Comparison of ENCODE assay signal across 16 mouse cellular contexts in the genomic region with DNA sequence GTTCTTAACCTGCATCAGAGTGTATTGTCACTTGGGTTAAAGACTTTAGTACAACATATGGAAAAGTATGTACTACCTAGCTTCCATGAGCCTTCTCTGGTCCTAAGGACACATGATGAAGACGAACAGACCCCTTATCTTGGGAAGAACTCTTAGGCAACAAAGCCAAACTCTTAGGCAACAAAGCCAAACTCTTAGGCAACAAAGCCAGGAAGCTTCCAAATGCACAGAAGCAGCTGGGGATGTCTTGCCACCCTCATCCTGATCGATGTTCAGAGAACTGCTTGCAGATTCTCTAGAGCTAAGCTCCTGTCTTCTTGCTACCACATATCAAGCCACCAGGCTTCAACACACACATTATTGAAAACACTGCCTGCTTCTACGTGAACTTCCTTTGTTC.
"Had no signal": no experiment of that assay in that cellular context is flagged by ENCODE, and none has a peak within 500 bp of the region (broad histone marks: within the 10 kb centered on the region; RNA-seq: fewer than 3 reads in every experiment).

No protein-coding gene starts in this region.

- H3K9me3 ChIP-seq: liver, embryonic 13.5 days; liver, embryonic 15.5 days; midbrain, embryonic 10.5 days; midbrain, embryonic 13.5 days; midbrain, embryonic 15.5 days; neural tube, embryonic 12.5 days; stomach, embryonic 15.5 days had no signal

- H3K36me3 ChIP-seq: liver, embryonic 13.5 days; liver, embryonic 15.5 days; midbrain, embryonic 10.5 days; midbrain, embryonic 13.5 days; midbrain, embryonic 15.5 days; neural tube, embryonic 12.5 days; stomach, embryonic 15.5 days had no signal

- H3K4me2 ChIP-seq: liver, embryonic 13.5 days; liver, embryonic 15.5 days; lung, embryonic 14.5 days; midbrain, embryonic 13.5 days; midbrain, embryonic 15.5 days; neural tube, embryonic 12.5 days; stomach, embryonic 15.5 days had no signal

- ATAC-seq: midbrain, embryonic 13.5 days; midbrain, embryonic 15.5 days had no signal

- H3K27me3 ChIP-seq: liver, embryonic 13.5 days; liver, embryonic 15.5 days; midbrain, embryonic 13.5 days; midbrain, embryonic 15.5 days; neural tube, embryonic 12.5 days; stomach, embryonic 15.5 days had no signal

- H3K9ac ChIP-seq: liver, embryonic 13.5 days; liver, embryonic 15.5 days; lung, embryonic 14.5 days; midbrain, embryonic 13.5 days; midbrain, embryonic 15.5 days; neural tube, embryonic 12.5 days; stomach, embryonic 15.5 days had no signal

- H3K27ac ChIP-seq: liver, embryonic 13.5 days; liver, embryonic 15.5 days; midbrain, embryonic 10.5 days; midbrain, embryonic 13.5 days; midbrain, embryonic 15.5 days; neural tube, embryonic 12.5 days; stomach, embryonic 15.5 days; stomach, postnatal 0 days had no signal

- H3K4me1 ChIP-seq: liver, embryonic 13.5 days; liver, embryonic 15.5 days; midbrain, embryonic 10.5 days; midbrain, embryonic 13.5 days; midbrain, embryonic 15.5 days; neural tube, embryonic 12.5 days; stomach, embryonic 15.5 days had no signal

- H3K4me3 ChIP-seq: liver, embryonic 13.5 days; liver, embryonic 15.5 days; midbrain, embryonic 10.5 days; midbrain, embryonic 13.5 days; midbrain, embryonic 15.5 days; neural tube, embryonic 12.5 days; stomach, embryonic 15.5 days had no signal

- DNase-seq: liver, embryonic 13.5 days; lung, adult 18-20 months; lung, embryonic 14.5 days; lung, postnatal 10 days; lung, postnatal 4 days; right cerebral cortex, postnatal 14 days; thymus, adult 2 months; thymus, postnatal 25 days; thymus, postnatal 4 days had no signal
